Mouse (Mus musculus) cerebellum, postnatal 10 days (tissue): Measurements from ENCODE around the gene Dnajb14.
"Not testable (repeated sequence)": the region's sequence is repeated elsewhere in the genome, so short reads cannot be mapped to it uniquely, and the experiment has no call there.

Source experiments
- DNase-seq, 2 experiments: peaks; one replicate each; pipeline ENCODE4 v3.0.0; 2021; ENCODE audit warnings: mixed read lengths in 2 of 2

Gene Dnajb14

GRCm38 (mm10) chr3:137918932-137919311 lies 51.4 kb downstream of the Dnajb14 start:
- DNase-seq = no peak

GRCm38 (mm10) chr3:137919398-137919797 lies 51.9 kb downstream of the Dnajb14 start:
- no peak for DNase-seq

- no peak for DNase-seq
Observed at GRCm38 (mm10) chr3:137920594-137920993, 53.1 kb downstream of the Dnajb14 start.

- no peak for DNase-seq
Observed at GRCm38 (mm10) chr3:137927010-137927409, 59.5 kb downstream of the Dnajb14 start.

GRCm38 (mm10) chr3:137929940-137930339 lies 62.5 kb downstream of the Dnajb14 start:
- DNase-seq = no peak

GRCm38 (mm10) chr3:137932748-137933147 lies 65.3 kb downstream of the Dnajb14 start:
- DNase-seq = peak in 1 of 2 experiments; percentile 16

GRCm38 (mm10) chr3:137933986-137934385 lies 66.5 kb downstream of the Dnajb14 start:
- DNase-seq = no peak

GRCm38 (mm10) chr3:137935570-137936525 lies 68.4 kb downstream of the Dnajb14 start:
- DNase-seq = no peak

- DNase-seq = no peak
Observed at GRCm38 (mm10) chr3:137936541-137936940, 69.1 kb downstream of the Dnajb14 start.

- peak; percentile 80 to 81 for DNase-seq
Observed at GRCm38 (mm10) chr3:137938608-137939007, 71.1 kb downstream of the Dnajb14 start.

GRCm38 (mm10) chr3:137940757-137941156 lies 73.3 kb downstream of the Dnajb14 start:
- peak; percentile 25 to 39 for DNase-seq

- DNase-seq = no peak
Observed at GRCm38 (mm10) chr3:137941555-137941954, 74.1 kb downstream of the Dnajb14 start.

- no peak for DNase-seq
Observed at GRCm38 (mm10) chr3:137942098-137942622, 74.7 kb downstream of the Dnajb14 start.

- DNase-seq = peak; percentile 70 to 73
Observed at GRCm38 (mm10) chr3:137943737-137944154, 76.3 kb downstream of the Dnajb14 start.

- DNase-seq = no peak
Observed at GRCm38 (mm10) chr3:137946827-137947226, 79.4 kb downstream of the Dnajb14 start.

- no peak for DNase-seq
Observed at GRCm38 (mm10) chr3:137947525-137947924, 80.0 kb downstream of the Dnajb14 start.

- no peak for DNase-seq
Observed at GRCm38 (mm10) chr3:137950191-137950885, 82.9 kb downstream of the Dnajb14 start.

GRCm38 (mm10) chr3:137951302-137951701 lies 83.8 kb downstream of the Dnajb14 start:
- DNase-seq = not testable (repeated sequence)

- DNase-seq = no peak
Observed at GRCm38 (mm10) chr3:137951819-137952218, 84.3 kb downstream of the Dnajb14 start.

GRCm38 (mm10) chr3:137952225-137952913 lies 84.9 kb downstream of the Dnajb14 start:
- no peak for DNase-seq

GRCm38 (mm10) chr3:137952914-137953880 lies 85.7 kb downstream of the Dnajb14 start:
- peak; percentile 59 to 65 for DNase-seq
